Mouse (Mus musculus) cortical plate, adult 2 months (tissue): Measurements from ENCODE around the gene Scamp5.

Experiments used
- CTCF ChIP-seq: fragments of 200-500 bp; IDR thresholded peaks from 2 replicates; pipeline ENCODE4 v1.5.1; 2011; ENCODE audit warnings: mild to moderate bottlenecking, control low read depth, low read length; ENCODE audit not compliant: insufficient read depth; ENCODE audit errors: extremely low read depth
- POLR2A ChIP-seq: fragments of 200-500 bp; IDR thresholded peaks from 2 replicates; pipeline ENCODE4 v1.6.1; 2011; ENCODE audit warnings: mild to moderate bottlenecking, low read length, control low read depth; ENCODE audit not compliant: insufficient read depth; ENCODE audit errors: extremely low read depth

DNA sequence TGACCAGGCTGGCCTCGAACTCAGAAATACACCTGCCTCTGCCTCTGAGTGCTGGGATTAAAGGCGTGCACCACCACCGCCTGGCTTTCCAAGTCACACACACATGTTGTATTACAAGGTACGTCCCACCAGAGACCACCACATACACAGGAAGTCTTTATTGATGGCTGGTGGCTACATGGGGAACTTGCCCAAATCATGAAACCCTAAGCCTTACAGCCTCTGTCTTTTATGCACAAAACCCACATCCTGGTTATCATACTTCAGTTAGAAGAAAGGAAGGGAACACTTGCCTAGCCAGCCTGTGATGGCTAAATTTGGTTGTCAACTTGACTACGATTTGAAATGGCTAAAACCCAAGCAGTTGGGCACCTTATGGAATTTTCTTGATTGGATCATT lies 63.8 kb downstream of the Scamp5 start:
- no peak for TF ChIP-seq CTCF
- TF ChIP-seq POLR2A = no peak
